Mouse (Mus musculus): ENCODE results near the gene Serpina3j. TPM values are rescaled to one million over a fixed set of nuclear protein-coding genes. Genes with fewer than 3 reads are reported as not detected.
"Not testable (repeated sequence)": the region's sequence is repeated elsewhere in the genome, so short reads cannot be mapped to it uniquely, and the experiment has no call there.

Serpina3j gene
- polyA plus RNA-seq, 1 experiment from 2014 or later: not detected

DNA sequence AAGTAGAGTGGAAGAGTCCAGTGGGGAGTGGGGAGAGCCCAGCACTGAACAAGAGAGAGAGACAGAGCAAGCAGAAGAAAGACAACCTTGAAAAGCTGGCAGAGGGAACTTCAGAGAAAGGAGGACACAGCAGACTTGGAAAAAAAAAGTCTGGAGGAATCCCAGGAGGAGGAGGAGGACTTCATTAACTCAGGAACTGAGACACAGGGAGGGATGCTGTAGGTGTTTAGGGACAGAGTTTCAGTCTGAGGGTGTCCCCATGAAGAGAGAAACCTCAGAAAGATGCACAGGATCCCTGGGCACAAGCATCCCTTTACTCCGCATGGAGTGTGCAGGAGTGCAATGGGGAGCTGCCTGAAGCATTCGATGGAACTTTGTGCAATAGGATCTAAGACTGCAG, 16.3 kb upstream of the Serpina3j start:
- WGBS: 89% methylated on average over 2 of the region's 2 CpGs
- no peaks in the 10 kb centered on the region for H3K36me3 ChIP-seq (replicated peaks; ENCODE audit: control insufficient read depth, insufficient read depth, low read depth, low read length)

DNA sequence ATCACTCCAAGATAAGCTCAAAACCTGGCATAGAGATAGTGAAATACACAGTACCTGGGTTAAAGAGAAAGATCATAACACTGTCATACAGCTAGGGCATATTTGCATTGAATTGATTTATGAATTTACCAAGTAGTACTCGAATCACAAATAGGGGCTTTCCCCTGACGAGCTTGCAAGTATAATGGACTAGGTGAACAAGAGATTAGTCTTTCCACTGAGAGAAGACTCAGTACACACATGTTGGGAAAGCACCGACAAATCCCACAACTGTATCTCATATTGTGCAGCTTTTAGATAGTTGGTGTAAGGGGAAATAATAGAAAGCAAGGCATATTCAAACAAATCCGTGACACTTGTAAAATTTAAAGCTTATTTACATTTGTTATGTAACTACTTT, 8.4 kb upstream of the Serpina3j start:
- Histone ChIP-seq H3K27ac (replicated peaks; ENCODE audit: low read depth, low read length) (no peak overlapping the region), H3K36me3 (replicated peaks; ENCODE audit: control insufficient read depth, insufficient read depth, low read depth, low read length) (no peaks in the 10 kb centered on the region), H3K27me3 (ENCODE audit: control insufficient read depth, insufficient read depth, low read length) (no peaks in the 10 kb centered on the region), H3K9me3 (replicated peaks; ENCODE audit: control insufficient read depth, low read length) (no peaks in the 10 kb centered on the region), H3K4me1 (ENCODE audit: control insufficient read depth, insufficient read depth, low read length) (no peaks in the 10 kb centered on the region), H3K9ac (replicated peaks; ENCODE audit: low read length) (no peak overlapping the region), H3K4me3 (ENCODE audit: low read depth, low read length) (no peak overlapping the region), H3K4me2 (ENCODE audit: low read depth, low read length) (no peak overlapping the region)
- ATAC-seq (replicated peaks; ENCODE audit: insufficient number of reproducible peaks, low FRiP score, low TSS enrichment, low read depth) (no peak), DNase-seq (ENCODE audit: low spot score) (no peak)
- 85% methylated on average over 4 of the region's 4 CpGs for WGBS

More for the DNA sequence above, 16.3 kb upstream of the Serpina3j start:
- no peak overlapping the region for H3K9ac ChIP-seq (replicated peaks; ENCODE audit: low read length)
- H3K9me3 ChIP-seq (replicated peaks; ENCODE audit: control insufficient read depth, low read length): no peaks in the 10 kb centered on the region
- ATAC-seq (replicated peaks; ENCODE audit: insufficient number of reproducible peaks, low FRiP score, low TSS enrichment, low read depth) (no peak), DNase-seq (ENCODE audit: low spot score) (no peak)
- no peak overlapping the region for H3K4me3 ChIP-seq (ENCODE audit: low read depth, low read length)
- no peaks in the 10 kb centered on the region for H3K27me3 ChIP-seq (ENCODE audit: control insufficient read depth, insufficient read depth, low read length)
- no peaks in the 10 kb centered on the region for H3K4me1 ChIP-seq (ENCODE audit: control insufficient read depth, insufficient read depth, low read length)
- no peak overlapping the region for H3K27ac ChIP-seq (replicated peaks; ENCODE audit: low read depth, low read length)
- H3K4me2 ChIP-seq (ENCODE audit: low read depth, low read length): no peak overlapping the region

DNA sequence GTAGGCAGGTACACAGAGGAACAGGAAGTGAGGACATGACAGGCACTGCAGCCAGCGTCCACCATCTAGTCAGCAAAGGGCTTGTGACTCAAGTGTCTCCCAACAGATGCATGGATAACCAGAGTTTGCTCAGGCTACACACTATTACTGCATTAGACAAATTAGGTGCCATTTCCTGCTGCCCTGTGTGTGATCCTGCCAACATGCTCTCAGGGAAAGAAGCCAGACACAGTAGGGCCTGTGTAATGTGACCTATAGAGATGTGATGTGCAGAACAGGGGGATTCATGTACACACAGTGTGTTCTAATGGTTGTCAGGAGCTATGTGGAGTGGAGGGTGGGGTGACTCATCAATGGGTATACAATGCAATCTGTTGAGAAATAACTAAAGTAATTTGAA, 8.1 kb downstream of the Serpina3j start:
- no peaks in the 10 kb centered on the region for H3K36me3 ChIP-seq (replicated peaks; ENCODE audit: control insufficient read depth, insufficient read depth, low read depth, low read length)
- WGBS: 61% methylated on average over 1 of the region's 1 CpGs
- ATAC-seq (replicated peaks; ENCODE audit: insufficient number of reproducible peaks, low FRiP score, low TSS enrichment, low read depth) (no peak), DNase-seq (ENCODE audit: low spot score) (no peak)
- H3K9me3 ChIP-seq (replicated peaks; ENCODE audit: control insufficient read depth, low read length): no peaks in the 10 kb centered on the region
- H3K27ac ChIP-seq (replicated peaks; ENCODE audit: low read depth, low read length): no peak overlapping the region
- no peaks in the 10 kb centered on the region for H3K27me3 ChIP-seq (ENCODE audit: control insufficient read depth, insufficient read depth, low read length)
- H3K4me1 ChIP-seq (ENCODE audit: control insufficient read depth, insufficient read depth, low read length): no peaks in the 10 kb centered on the region
- H3K9ac ChIP-seq (replicated peaks; ENCODE audit: low read length): no peak overlapping the region
- no peak overlapping the region for H3K4me2 ChIP-seq (ENCODE audit: low read depth, low read length)
- no peak overlapping the region for H3K4me3 ChIP-seq (ENCODE audit: low read depth, low read length)

DNA sequence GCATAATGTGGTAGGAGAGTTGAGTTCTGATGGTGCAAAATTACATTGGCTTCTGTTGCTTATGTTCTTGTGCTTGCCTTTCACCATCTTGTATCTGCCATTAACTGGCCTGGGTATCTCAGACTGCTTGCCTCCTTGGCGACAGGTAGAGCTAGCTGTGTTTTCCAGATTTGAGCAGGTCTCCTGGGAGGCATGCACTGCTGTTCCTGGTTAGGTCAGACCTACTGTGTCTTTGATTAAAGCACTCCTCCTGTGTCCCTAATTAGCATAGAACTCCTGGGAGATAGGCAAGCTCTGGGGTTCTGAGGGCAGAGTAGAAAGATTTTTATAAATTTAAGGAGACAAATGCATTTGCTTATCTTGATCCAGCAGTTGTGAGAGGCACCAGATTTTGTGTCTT, 17.3 kb downstream of the Serpina3j start:
- WGBS: 35% methylated on average over 1 of the region's 1 CpGs
- Histone ChIP-seq H3K9me3 (replicated peaks; ENCODE audit: control insufficient read depth, low read length) (no peaks in the 10 kb centered on the region), H3K4me1 (ENCODE audit: control insufficient read depth, insufficient read depth, low read length) (no peaks in the 10 kb centered on the region), H3K9ac (replicated peaks; ENCODE audit: low read length) (no peak overlapping the region), H3K36me3 (replicated peaks; ENCODE audit: control insufficient read depth, insufficient read depth, low read depth, low read length) (no peaks in the 10 kb centered on the region), H3K4me2 (ENCODE audit: low read depth, low read length) (no peak overlapping the region), H3K4me3 (ENCODE audit: low read depth, low read length) (no peak overlapping the region), H3K27ac (replicated peaks; ENCODE audit: low read depth, low read length) (no peak overlapping the region), H3K27me3 (ENCODE audit: control insufficient read depth, insufficient read depth, low read length) (no peaks in the 10 kb centered on the region)
- DNase-seq (ENCODE audit: low spot score) (no peak), ATAC-seq (replicated peaks; ENCODE audit: insufficient number of reproducible peaks, low FRiP score, low TSS enrichment, low read depth) (no peak)

DNA sequence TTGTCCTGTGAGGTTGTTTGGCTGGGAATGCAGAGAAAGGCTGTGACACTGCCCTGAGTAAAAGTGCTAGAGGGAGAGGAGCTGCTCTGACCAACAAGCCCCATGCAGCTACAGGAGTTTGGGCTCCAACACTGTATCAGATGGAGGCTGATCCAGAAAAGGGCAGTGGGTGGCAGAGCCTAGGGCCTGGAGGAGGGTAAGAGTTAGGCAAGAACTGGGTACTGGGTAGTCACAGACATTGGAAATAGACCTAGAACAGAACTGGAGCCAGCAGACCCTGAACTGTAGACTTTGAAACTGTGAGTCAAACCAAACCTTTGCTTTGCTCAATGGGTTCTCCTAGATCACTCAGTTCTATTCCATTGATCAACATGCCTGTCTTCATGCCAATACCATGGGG, 22.5 kb downstream of the Serpina3j start:
- not testable (repeated sequence) for H3K27me3 ChIP-seq (ENCODE audit: control insufficient read depth, insufficient read depth, low read length); H3K36me3 ChIP-seq (replicated peaks; ENCODE audit: control insufficient read depth, insufficient read depth, low read depth, low read length); H3K4me3 ChIP-seq (ENCODE audit: low read depth, low read length); H3K9me3 ChIP-seq (replicated peaks; ENCODE audit: control insufficient read depth, low read length); H3K9ac ChIP-seq (replicated peaks; ENCODE audit: low read length); H3K4me1 ChIP-seq (ENCODE audit: control insufficient read depth, insufficient read depth, low read length); DNase-seq (ENCODE audit: low spot score); ATAC-seq (replicated peaks; ENCODE audit: insufficient number of reproducible peaks, low FRiP score, low TSS enrichment, low read depth); H3K27ac ChIP-seq (replicated peaks; ENCODE audit: low read depth, low read length); H3K4me2 ChIP-seq (ENCODE audit: low read depth, low read length)

DNA sequence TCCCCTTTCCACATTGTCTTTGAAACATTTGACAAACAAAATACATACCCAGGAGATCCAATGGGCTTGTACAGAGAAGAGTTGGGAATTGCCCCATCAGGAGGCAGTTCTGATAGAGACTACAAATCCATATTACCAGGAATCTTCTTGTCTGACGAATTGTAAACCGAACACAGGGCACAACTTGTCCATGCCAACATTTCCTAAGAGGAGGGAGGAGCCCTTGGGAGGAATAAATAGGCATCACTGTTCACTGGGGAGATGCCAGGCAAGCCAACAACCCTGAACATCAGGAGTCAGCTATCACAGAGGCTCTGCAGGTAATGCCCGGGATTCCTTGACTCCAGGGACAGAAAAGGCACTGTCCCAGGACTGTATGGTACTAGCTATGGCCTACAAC, 23.9 kb downstream of the Serpina3j start, which contains the start of the genes Serpina3k and Serpina3m:
TSS of gene Serpina3k (plus strand) at position 261 of the 400 bp plus-strand sequence.
TSS of gene Serpina3m (plus strand) at position 261 of the 400 bp plus-strand sequence.
- not testable (repeated sequence) for H3K27me3 ChIP-seq (ENCODE audit: control insufficient read depth, insufficient read depth, low read length); H3K9me3 ChIP-seq (replicated peaks; ENCODE audit: control insufficient read depth, low read length); ATAC-seq (replicated peaks; ENCODE audit: insufficient number of reproducible peaks, low FRiP score, low TSS enrichment, low read depth); H3K27ac ChIP-seq (replicated peaks; ENCODE audit: low read depth, low read length); DNase-seq (ENCODE audit: low spot score); H3K36me3 ChIP-seq (replicated peaks; ENCODE audit: control insufficient read depth, insufficient read depth, low read depth, low read length); H3K4me3 ChIP-seq (ENCODE audit: low read depth, low read length); H3K9ac ChIP-seq (replicated peaks; ENCODE audit: low read length); H3K4me2 ChIP-seq (ENCODE audit: low read depth, low read length); H3K4me1 ChIP-seq (ENCODE audit: control insufficient read depth, insufficient read depth, low read length)
- 90% methylated on average over 3 of the region's 3 CpGs for WGBS

DNA sequence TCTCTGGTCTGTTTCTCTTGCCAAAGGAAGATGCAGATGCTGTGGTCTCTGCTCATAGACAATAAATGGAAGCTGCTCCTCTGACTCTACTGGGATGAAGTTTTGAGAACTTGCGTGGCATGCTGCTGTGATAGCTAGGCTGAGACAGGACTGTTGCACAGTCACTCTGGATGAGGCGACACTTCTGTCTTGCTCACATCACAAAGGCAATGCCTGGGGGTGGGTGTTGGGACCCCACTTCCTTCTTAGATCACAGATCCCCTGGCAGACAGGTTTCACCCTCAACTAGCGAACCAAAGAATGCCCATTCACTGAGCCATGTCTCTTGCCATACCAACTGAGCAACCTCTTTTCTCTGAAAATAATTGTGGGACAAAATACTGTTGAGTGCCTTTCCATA, 24.4 kb downstream of the Serpina3j start:
- Histone ChIP-seq H3K36me3 (replicated peaks; ENCODE audit: control insufficient read depth, insufficient read depth, low read depth, low read length) (no peaks in the 10 kb centered on the region), H3K27ac (replicated peaks; ENCODE audit: low read depth, low read length) (no peak overlapping the region), H3K4me1 (ENCODE audit: control insufficient read depth, insufficient read depth, low read length) (no peaks in the 10 kb centered on the region), H3K27me3 (ENCODE audit: control insufficient read depth, insufficient read depth, low read length) (no peaks in the 10 kb centered on the region), H3K4me2 (ENCODE audit: low read depth, low read length) (no peak overlapping the region), H3K9me3 (replicated peaks; ENCODE audit: control insufficient read depth, low read length) (no peaks in the 10 kb centered on the region), H3K4me3 (ENCODE audit: low read depth, low read length) (no peak overlapping the region), H3K9ac (replicated peaks; ENCODE audit: low read length) (no peak overlapping the region)
- no peak for ATAC-seq (replicated peaks; ENCODE audit: insufficient number of reproducible peaks, low FRiP score, low TSS enrichment, low read depth)
- 86% methylated on average over 3 of the region's 3 CpGs for WGBS
- DNase-seq (ENCODE audit: low spot score): no peak

DNA sequence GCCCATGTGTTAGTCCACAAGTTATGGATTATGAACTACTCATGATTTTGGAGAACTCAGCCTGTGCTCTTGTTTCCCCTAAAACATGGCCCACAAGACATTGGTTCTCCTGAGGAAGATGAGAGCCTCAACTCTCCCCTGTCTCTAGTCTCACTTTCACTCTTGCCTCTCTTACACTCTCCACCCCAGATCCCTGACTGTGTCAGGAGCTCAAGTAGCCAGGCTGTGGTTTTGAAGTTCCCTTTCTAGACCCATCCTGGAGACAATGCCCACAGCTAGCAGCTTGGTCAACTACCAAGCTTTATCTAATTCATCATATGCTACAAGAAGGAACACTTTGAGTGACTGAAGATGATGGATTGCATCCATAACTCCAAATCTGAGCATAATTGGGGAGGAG, 28.1 kb downstream of the Serpina3j start:
- not testable (repeated sequence) for DNase-seq (ENCODE audit: low spot score); H3K4me2 ChIP-seq (ENCODE audit: low read depth, low read length); H3K36me3 ChIP-seq (replicated peaks; ENCODE audit: control insufficient read depth, insufficient read depth, low read depth, low read length); H3K9me3 ChIP-seq (replicated peaks; ENCODE audit: control insufficient read depth, low read length); H3K27ac ChIP-seq (replicated peaks; ENCODE audit: low read depth, low read length); H3K4me1 ChIP-seq (ENCODE audit: control insufficient read depth, insufficient read depth, low read length); H3K9ac ChIP-seq (replicated peaks; ENCODE audit: low read length); ATAC-seq (replicated peaks; ENCODE audit: insufficient number of reproducible peaks, low FRiP score, low TSS enrichment, low read depth); H3K4me3 ChIP-seq (ENCODE audit: low read depth, low read length); H3K27me3 ChIP-seq (ENCODE audit: control insufficient read depth, insufficient read depth, low read length)
